Mouse (Mus musculus) megakaryocyte, embryonic 14.5 days (primary cell): ENCODE measurements at regions not wholly inside any gene's neighbourhood (a gene's known extent, or its start where the extent isn't known, plus 50 kb on each side); places are given as distances from the start of the nearest gene placed in this dataset.

Experiments used
- FLI1 ChIP-seq: IDR thresholded peaks from 2 replicates; pipeline ENCODE4 v1.6.1; 2012; ENCODE audit warnings: low read length, inconsistent platforms, mixed read lengths
- GATA1 ChIP-seq: IDR thresholded peaks from 3 replicates; pipeline ENCODE4 v1.6.1; 2012; ENCODE audit warnings: mixed read lengths, low read length, inconsistent platforms, borderline replicate concordance

DNA sequence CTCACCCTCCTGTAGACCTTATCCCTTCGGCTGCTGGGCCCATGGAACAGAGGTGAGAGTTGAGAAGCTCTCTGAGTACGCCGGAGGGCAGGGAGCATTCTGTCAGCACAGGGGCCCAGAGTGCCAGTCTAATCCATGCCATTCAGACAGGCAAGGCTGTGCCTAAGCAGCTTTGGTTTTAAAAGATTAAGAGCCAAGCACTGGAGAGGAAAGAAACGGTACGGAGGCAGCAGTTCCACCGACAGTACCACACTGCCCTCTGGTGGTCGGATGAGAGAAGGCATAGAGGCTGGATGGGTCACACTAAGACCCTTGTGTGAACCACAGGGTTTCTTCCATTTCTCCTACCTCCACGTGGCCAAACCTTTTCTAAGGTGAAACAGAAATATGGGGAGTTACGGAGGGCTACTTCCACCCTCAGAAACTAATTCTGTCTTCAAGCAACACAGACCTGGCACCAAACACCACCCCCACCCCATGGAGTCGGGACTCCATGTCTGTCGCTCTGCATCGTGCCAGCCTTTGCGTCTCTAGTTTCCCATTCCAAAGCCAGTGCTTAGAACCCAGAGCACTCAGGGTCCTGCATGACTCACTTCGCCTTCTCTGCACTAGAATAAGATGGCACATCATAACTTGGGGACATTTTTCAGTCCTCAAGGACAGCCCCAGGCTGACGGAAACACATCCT, 297.9 kb downstream of the Tns1 start:
- TF ChIP-seq GATA1 (no peak), FLI1 (no peak)
